Mouse (Mus musculus) CD4-positive naive resting alpha-beta T cell, adult 76 days (primary cell): ENCODE measurements around the gene Kifc5b. TPM values are rescaled to one million over a fixed set of nuclear protein-coding genes. Genes with fewer than 3 reads are reported as not detected.

Experiments
- total RNA-seq: library from RNA; stranded (reverse); gene quantifications from one replicate; pipeline ENCODE4 v1.2.4, GENCODE M21; 2023

Kifc5b gene
- total RNA-seq: 7.8 TPM

DNA sequence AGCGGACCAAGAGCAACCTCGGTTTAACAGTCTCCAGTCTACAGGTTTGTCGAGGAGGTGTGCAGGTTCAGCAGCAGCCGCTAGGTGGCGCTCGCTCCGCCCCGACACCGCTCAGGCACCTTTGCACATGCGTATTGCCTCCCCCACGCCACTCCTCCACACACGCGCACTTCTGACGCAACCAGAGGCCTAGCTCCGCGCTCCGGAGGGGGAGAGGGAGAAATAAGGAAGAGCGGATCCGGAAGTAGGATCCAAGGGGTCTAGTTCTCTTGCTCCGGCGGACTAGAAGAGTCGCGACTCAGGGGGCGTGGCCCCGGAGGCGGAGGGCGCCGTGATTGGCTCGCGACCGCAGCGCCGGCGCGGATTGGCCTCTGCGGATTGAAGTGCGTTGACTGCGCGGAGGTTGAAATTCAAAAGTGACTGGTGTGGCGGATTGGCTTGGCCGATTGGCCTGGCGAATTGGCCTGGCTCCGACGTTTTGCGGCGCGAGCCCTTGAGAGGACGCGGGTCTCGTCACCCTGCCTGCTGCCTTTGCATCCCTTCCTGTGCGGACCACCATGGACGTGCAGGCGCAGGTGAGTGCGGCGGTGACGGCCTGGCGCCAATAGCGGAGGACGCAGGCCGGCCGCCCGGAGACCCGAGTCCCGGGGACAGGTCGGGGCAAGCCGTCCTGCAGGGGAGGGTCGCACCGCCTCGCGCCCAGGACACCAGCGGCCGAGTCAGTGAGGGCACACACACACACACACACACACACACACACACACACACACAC is at the start of gene Kifc5b:
Kifc5b (plus strand) TSS at position 381 of the 772 bp plus-strand sequence.

DNA sequence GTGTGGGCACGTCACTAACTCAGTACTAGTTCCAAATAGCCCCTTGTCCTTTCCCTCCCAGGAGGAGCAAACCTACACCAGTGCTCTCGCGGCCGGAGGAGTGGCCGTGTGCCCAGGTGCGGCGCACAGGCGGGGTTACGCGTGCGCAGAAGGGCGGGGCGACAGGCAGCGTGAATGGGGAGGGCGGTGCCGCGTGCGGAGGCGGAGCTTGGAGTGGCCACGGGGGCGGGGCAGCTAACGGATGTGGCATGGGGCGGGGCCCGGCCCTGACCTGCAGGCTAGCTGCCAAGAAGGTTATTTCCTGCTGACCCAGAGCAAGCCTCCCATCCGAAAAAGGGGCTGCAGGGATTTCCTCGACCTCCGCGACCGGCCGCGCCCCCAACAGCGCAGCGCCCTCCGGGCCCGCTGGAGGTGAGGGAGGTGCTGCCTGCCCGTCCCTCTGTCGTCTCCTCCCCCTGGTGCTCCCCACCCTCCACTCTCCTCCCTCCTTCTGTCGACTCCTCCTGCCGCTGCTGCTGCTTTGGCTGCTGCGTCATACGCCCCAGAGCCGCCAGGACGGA is 16.0 kb downstream of the Kifc5b start, which contains the start of gene Phf1:
Phf1 (plus strand) TSS at position 214 of the 560 bp plus-strand sequence.

DNA sequence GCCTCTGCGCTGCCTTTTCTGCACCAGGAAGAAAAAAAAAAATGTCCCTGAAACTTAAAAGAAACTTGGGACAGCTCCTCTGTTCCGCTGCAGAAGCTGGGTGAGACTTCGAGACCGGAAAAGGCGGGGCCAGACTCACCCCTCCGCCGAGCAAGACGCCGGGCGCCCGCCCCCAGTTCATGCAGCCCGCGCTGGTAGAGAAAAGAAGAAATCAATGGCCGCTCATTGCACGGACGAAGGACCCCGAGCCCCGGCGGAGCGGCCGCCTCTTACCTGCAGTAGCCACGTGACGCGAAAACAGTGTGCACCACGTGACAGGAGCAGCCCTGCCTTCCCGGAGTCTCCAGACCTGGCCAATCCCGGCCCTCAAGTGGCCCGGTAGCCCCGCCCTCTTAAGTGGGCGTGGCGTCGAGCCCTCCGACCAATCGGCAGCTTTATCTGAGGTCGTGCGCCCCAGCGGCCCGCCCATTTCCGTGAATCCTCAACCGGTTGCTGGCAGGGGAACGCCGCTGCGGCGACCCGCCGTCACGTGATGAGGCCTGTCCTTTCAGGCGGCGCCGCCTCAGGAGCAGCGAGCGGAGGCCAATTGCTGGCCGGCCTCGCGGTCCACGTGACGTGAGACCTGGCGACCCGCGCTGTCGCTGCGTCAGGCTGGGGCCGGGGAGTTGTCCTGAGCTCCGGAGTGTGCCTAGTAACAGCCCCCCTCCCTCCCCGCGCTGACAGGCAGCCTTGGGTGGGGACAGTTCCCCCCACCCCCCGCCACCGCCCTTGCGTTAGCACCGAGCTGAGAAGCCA is 22.5 kb downstream of the Kifc5b start, which contains the start of gene Cuta:
Cuta (minus strand) TSS at position 392 of the 795 bp plus-strand sequence.

DNA sequence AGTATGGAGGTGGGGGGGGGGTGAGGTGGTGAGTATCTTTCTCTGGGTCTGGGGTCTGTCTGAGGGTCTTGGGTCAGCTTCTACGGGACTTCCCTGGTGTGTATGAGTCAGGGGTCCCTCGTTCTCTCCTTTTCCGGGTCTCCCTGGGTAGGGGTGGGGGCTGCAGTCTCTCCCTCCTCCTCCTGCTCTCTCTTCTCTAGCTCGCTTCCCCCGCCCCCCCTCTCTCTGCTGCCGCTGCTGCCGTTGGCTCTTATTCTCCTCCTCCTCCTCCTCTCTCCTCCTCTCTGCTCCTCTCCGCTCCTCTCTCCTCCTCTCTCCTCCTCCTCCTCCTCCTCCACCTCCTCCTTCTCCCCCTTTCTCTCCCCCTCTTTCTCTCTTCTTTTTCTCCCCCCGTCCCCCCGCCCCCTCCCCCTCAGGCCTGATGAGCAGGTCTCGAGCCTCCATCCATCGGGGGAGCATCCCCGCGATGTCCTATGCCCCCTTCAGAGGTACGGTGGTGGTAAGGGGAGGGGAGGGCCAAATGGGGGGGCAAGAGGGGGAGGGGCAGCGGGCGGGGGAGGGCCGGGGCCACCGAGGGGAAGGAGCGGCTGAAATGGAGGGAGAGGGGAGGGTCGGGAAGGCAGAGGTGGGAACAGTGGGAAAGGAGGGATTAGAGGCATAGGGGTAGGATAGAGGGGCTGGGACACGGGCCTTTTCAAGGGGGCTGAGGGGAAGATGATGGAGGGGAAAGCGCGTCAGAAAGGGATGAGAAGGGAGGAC is 24.3 kb downstream of the Kifc5b start, which contains the start of gene Syngap1:
Syngap1 (plus strand) TSS at position 223 of the 759 bp plus-strand sequence.

DNA sequence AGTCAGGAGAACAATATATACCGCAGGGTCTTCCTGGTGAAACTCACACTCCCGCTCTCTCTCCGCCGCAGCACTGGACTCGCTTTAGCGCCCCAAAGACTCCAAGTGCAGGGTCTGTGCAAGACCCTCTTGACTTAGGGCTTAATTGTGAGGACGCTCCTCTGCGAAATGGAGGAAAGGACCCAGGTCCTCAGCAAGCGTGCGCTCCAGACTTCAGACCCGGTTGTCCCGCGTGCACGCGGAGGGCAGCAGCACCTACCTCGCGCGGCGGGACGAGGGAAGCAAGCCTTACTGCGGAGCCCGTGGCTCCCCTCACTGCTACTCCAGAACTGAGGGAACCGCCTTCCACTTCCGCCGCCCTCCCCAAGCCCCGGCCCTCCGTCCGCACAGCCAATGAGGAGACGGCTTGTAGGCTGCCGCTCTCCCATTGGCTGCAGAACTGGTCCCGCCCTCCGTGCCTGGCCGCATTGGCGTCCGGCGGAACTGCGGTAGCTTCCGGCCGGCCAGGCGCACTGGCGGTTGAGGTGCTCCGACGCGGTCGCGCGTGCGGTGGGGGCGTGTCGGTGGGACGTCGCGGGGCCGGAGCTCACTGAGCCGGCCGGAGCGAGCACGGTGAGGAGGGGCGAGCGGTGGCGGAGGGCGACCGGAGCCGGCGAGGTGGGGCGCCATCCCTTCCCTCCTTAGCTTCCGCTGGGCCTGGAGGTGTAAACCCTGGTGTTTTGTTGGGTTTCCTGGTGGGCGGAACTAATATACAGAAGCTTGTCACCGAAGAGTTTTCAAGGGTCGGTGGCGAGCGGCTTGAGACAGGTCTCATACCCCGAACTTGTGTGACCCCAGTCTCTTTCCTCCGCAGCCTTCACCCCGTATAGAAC is 56.0 kb downstream of the Kifc5b start, which contains the start of gene Zbtb9:
Zbtb9 (plus strand) TSS at position 465 of the 872 bp plus-strand sequence.

Other genes with a start within 250 kb of the Kifc5b start
- 204 TPM for gene Crebrf, start 201.4 kb upstream of the Kifc5b start, total RNA-seq
- 26.3 TPM for gene Bnip1, start 136.0 kb upstream of the Kifc5b start, total RNA-seq
- not detected for gene Nkx2-5, start 72.1 kb upstream of the Kifc5b start, total RNA-seq
- gene Phf1, start 16.0 kb downstream of the Kifc5b start, total RNA-seq: 142 TPM
- gene Cuta, start 22.5 kb downstream of the Kifc5b start, total RNA-seq: 69.5 TPM
- 1.7 TPM for gene Syngap1, start 24.2 kb downstream of the Kifc5b start, total RNA-seq
- gene Zbtb9, start 56.1 kb downstream of the Kifc5b start, total RNA-seq: 19.6 TPM
- 27.3 TPM for gene Bak1, start 111.9 kb downstream of the Kifc5b start, total RNA-seq
- 104 TPM for gene Itpr3, start 140.2 kb downstream of the Kifc5b start, total RNA-seq
- 33.8 TPM for gene Uqcc2, start 216.8 kb downstream of the Kifc5b start, total RNA-seq